In the genomic region with DNA sequence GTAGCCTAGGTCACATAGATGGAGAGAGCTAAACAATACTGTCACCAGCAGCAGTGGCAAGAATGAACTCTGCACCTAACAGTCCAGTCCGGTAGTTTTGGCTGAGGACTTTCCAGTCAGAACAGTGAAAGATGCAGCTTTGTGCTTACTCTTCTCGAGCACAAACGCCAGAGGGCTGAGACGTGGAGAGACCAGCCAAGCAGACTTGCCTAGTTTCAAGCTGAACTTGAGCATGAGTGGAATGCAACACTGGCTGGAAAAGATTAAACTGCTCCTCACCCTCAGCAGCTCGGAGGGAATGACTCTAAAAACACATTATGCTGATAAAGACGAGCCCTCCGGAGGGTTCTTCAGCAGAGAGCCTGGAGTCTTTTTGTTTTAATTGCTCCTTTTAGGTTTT, we compare ENCODE assay signal across 13 mouse cellular contexts.
A peak's percentile ranks its signal among the peaks of the same experiment; 100 is the strongest.
DNase-seq lines count a peak whose midpoint lies in the region; ATAC-seq lines count a peak whose summit lies in the region.
"Had no signal": no experiment of that assay in that cellular context is flagged by ENCODE, and none has a peak within 500 bp of the region (broad histone marks: within the 10 kb centered on the region; RNA-seq: fewer than 3 reads in every experiment).

No protein-coding gene starts in this region.

- H3K36me3 ChIP-seq in embryonic facial prominence, embryonic 14.5 days (ENCODE audit: control insufficient read depth, insufficient read depth, low read length), result no peaks in the 10 kb centered on the region
- no peaks in the 10 kb centered on the region for H3K36me3 ChIP-seq in embryonic facial prominence, embryonic 10.5 days (replicated peaks)
- no peaks in the 10 kb centered on the region for H3K36me3 ChIP-seq in kidney, embryonic 16.5 days (ENCODE audit: insufficient read depth, low read length)
- H3K36me3 ChIP-seq in stomach, embryonic 14.5 days (ENCODE audit: control insufficient read depth, insufficient read depth, low read length), result no peaks in the 10 kb centered on the region
- H3K36me3 ChIP-seq: G1E; hindbrain, embryonic 15.5 days had no signal

- intact Hi-C loops in left cerebral cortex, postnatal 36 days (cut with DNase I), result no loop called here

- peaks cover 22% of the 10 kb centered on the region for H3K4me1 ChIP-seq in embryonic facial prominence, embryonic 14.5 days (ENCODE audit: control insufficient read depth, insufficient read depth, low read length)
- H3K4me1 ChIP-seq in embryonic facial prominence, embryonic 10.5 days, result peaks cover 22% of the 10 kb centered on the region
- H3K4me1 ChIP-seq in kidney, embryonic 16.5 days (ENCODE audit: insufficient read depth, low read length), result peaks cover 45% of the 10 kb centered on the region
- H3K4me1 ChIP-seq in stomach, embryonic 14.5 days (ENCODE audit: control insufficient read depth, insufficient read depth, low read length), result 0 out of 2 replicates have a peak, but pooled peaks cover 14% of the 10 kb centered on the region

- no peak overlapping the region for H3K4me2 ChIP-seq in embryonic facial prominence, embryonic 14.5 days (ENCODE audit: low read depth, low read length)
- no peak overlapping the region for H3K4me2 ChIP-seq in kidney, embryonic 16.5 days (replicated peaks; ENCODE audit: low read depth, low read length)
- no peak overlapping the region for H3K4me2 ChIP-seq in stomach, embryonic 14.5 days (replicated peaks; ENCODE audit: low read depth, low read length)
- H3K4me2 ChIP-seq: hindbrain, embryonic 15.5 days had no signal

- H3K4me3 ChIP-seq in embryonic facial prominence, embryonic 14.5 days (ENCODE audit: low read depth, low read length), result no peak overlapping the region
- H3K4me3 ChIP-seq in embryonic facial prominence, embryonic 10.5 days, result no peak overlapping the region
- no peak overlapping the region for H3K4me3 ChIP-seq in kidney, embryonic 16.5 days (ENCODE audit: low read length)
- H3K4me3 ChIP-seq in stomach, embryonic 14.5 days (ENCODE audit: low read depth, low read length), result no peak overlapping the region
- H3K4me3 ChIP-seq: hindbrain, embryonic 15.5 days had no signal

- no peaks in the 10 kb centered on the region for H3K27me3 ChIP-seq in embryonic facial prominence, embryonic 14.5 days (replicated peaks; ENCODE audit: control insufficient read depth, insufficient read depth, low read length)
- no peaks in the 10 kb centered on the region for H3K27me3 ChIP-seq in embryonic facial prominence, embryonic 10.5 days (replicated peaks; ENCODE audit: low read depth, poor library complexity, severe bottlenecking)
- no peaks in the 10 kb centered on the region for H3K27me3 ChIP-seq in kidney, embryonic 16.5 days (ENCODE audit: insufficient read depth, low read length)
- H3K27me3 ChIP-seq in stomach, embryonic 14.5 days (ENCODE audit: control insufficient read depth, insufficient read depth, low read length), result no peaks in the 10 kb centered on the region
- H3K27me3 ChIP-seq: hindbrain, embryonic 15.5 days had no signal

- no peak for ATAC-seq in embryonic facial prominence, embryonic 14.5 days (ENCODE audit: low read depth)
- ATAC-seq in kidney, embryonic 16.5 days (ENCODE audit: low FRiP score, low TSS enrichment), result peak; percentile 28; the same call in 1 of the 2 replicates
- ATAC-seq in stomach, embryonic 14.5 days (ENCODE audit: insufficient number of reproducible peaks, insufficient read depth, low FRiP score, low read depth), result 0 out of 2 replicates have a peak, but pooled peaks have one; percentile 37
- ATAC-seq: activated CD4-positive, CD25-positive, alpha-beta regulatory T cell, adult 4 months had no signal

- DNase-seq in embryonic facial prominence, embryonic 14.5 days (ENCODE audit: low spot score), result peak; percentile 85
- no peak for DNase-seq in embryonic facial prominence, embryonic 10.5 days (ENCODE audit: low spot score)
- no peak for DNase-seq in kidney, adult 8-10 months
- DNase-seq in heart, postnatal 4 days, result peak; percentile 48
- no peak for DNase-seq in spleen, postnatal 14 days (ENCODE audit: low spot score in 2 of 2)
- no peak for DNase-seq in left cerebral cortex, postnatal 36 days (ENCODE audit: low spot score in 2 of 2)
- DNase-seq: cerebellum, postnatal 36 days; liver had no signal

- H3K9ac ChIP-seq in embryonic facial prominence, embryonic 14.5 days (ENCODE audit: low read depth, low read length), result no peak overlapping the region
- H3K9ac ChIP-seq in kidney, embryonic 16.5 days (replicated peaks; ENCODE audit: low read length), result no peak overlapping the region
- no peak overlapping the region for H3K9ac ChIP-seq in stomach, embryonic 14.5 days (replicated peaks; ENCODE audit: low read depth, low read length)
- H3K9ac ChIP-seq: hindbrain, embryonic 15.5 days had no signal

- no peaks in the 10 kb centered on the region for H3K9me3 ChIP-seq in embryonic facial prominence, embryonic 14.5 days (ENCODE audit: control insufficient read depth, low read length)
- no peaks in the 10 kb centered on the region for H3K9me3 ChIP-seq in embryonic facial prominence, embryonic 10.5 days
- H3K9me3 ChIP-seq in kidney, embryonic 16.5 days (ENCODE audit: low read length), result no peaks in the 10 kb centered on the region
- no peaks in the 10 kb centered on the region for H3K9me3 ChIP-seq in stomach, embryonic 14.5 days (ENCODE audit: control insufficient read depth, low read depth, low read length)
- H3K9me3 ChIP-seq: G1E; hindbrain, embryonic 15.5 days had no signal

- WGBS in embryonic facial prominence, embryonic 14.5 days, result 36% methylated on average over 7 of the region's 7 CpGs
- 57% methylated on average over 7 of the region's 7 CpGs for WGBS in embryonic facial prominence, embryonic 10.5 days
- 44% methylated on average over 7 of the region's 7 CpGs for WGBS in kidney, embryonic 16.5 days
- 27% methylated on average over 7 of the region's 7 CpGs for WGBS in stomach, embryonic 14.5 days

- H3K27ac ChIP-seq in embryonic facial prominence, embryonic 14.5 days (replicated peaks; ENCODE audit: low read depth, low read length), result no peak overlapping the region
- H3K27ac ChIP-seq in embryonic facial prominence, embryonic 10.5 days (replicated peaks), result no peak overlapping the region
- 0 out of 2 replicates have a peak overlapping the region, but pooled peaks have one; percentile 14 for H3K27ac ChIP-seq in kidney, embryonic 16.5 days (ENCODE audit: low read length)
- H3K27ac ChIP-seq in stomach, embryonic 14.5 days (ENCODE audit: low read length), result no peak overlapping the region
- H3K27ac ChIP-seq: hindbrain, embryonic 15.5 days had no signal

Comparison
In these comparisons a context has a peak if more than half of its experiments do, and no peak if none do; other contexts are left out.
1. DNase-seq: peak in embryonic facial prominence, embryonic 14.5 days (single experiment) and heart, postnatal 4 days (single experiment); none in embryonic facial prominence, embryonic 10.5 days (single experiment), kidney, adult 8-10 months (0 of 2), spleen, postnatal 14 days (0 of 2) and left cerebral cortex, postnatal 36 days (0 of 2).